Mouse (Mus musculus): ENCODE measurements around the gene Zkscan16. TPM values are rescaled to one million over a fixed set of nuclear protein-coding genes. Genes with fewer than 3 reads are reported as not detected.

Zkscan16 gene
- 10 to 100 TPM; 49.5 to 49.8 TPM for total RNA-seq (2021)

DNA sequence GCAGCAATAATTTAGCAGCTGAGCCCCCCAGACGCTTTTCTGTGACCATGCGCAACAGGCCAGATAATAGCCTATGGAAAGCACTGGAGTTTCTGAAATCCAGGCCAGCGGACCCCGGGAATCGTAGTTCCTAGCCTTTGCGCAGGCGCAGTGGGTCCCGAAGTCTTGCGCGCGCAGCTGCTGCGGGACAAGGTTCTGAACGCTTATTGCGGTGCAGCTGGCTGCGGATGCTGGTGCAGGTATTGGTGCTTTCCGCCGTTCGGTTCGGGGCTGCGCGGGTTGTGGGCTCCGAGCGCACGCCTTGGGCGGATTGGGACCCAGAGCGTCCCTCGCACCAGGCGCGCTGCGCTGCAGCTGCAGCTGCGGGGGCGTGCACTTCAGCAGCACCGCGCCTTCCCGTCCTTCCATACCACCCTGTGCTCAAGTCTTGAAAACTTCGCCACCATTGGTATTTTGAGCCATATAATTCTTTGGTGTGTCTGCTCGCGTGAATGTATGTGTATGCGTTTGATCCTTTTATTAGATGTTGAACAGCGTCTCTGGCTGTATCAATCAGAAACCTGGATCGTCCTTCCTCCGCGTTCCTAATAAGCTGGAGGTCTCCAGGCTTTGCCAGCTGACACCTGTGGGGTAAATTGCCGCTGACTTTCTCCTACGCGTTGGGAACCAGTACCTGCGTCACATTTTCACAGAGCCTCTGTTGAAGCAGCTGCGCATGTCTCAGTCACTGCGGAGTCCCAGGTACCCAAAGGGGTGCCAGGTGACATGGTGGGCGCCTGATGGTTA lies at the start of gene Zkscan16:
Zkscan16 (plus strand) TSS at position 209 of the 786 bp plus-strand sequence.
- DNase-seq (ENCODE audit: low spot score in 2 of 2): peak; percentile 93
- intact Hi-C loops (cut with DNase I): loop anchor here (2.0 kb wide), 1 partner anchor 31 kb away; the partner anchor contains the start of gene Ecpas

DNA sequence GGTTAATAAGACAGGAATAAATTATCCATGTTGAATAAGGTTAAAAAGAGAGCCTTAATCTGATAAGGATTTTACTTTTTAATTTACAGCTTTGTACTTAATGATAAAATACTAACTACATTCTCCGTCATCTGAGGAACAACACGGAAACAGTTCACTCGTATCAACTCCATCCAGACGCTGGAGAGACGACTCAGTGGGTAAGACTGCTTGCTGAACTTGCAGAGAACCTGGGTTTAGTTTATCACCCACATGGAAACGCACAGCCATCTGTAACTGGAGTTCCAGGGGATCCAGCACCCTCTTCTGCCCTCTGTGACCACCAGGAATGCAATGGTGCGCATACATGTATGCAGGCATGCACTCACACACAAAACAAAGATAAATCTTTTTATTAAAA lies 49.0 kb upstream of the Zkscan16 start:
- DNase-seq (ENCODE audit: low spot score in 2 of 2): no peak
- intact Hi-C loops (cut with DNase I): no loop called here

GRCm38 (mm10) chr4:58897436-58897835 lies 46.0 kb upstream of the Zkscan16 start:
- no peak for DNase-seq (ENCODE audit: low spot score in 2 of 2)
- intact Hi-C loops (cut with DNase I): no loop called here

- intact Hi-C loops (cut with DNase I): no loop called here
Observed at GRCm38 (mm10) chr4:58898318-58898717, 45.1 kb upstream of the Zkscan16 start.

DNA sequence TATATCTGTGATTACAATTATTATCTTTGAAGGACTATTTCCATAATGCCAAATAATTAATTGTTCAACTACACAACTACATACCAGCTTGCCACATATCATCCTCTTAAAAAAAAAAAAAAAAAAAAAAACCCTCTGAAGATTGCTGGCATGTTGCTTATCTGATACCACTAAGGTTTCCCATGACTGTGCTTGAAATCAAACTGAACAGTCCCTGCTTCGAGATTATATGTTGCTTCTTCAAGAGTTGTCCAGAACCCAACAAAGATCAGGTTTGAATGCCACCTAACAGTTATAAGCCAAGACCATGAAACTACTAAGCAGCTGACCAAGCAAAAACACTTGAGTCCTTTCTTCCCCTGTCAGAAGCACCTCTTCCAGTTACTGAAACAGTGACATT lies 36.0 kb upstream of the Zkscan16 start:
- intact Hi-C loops (cut with DNase I): no loop called here
- no peak for DNase-seq (ENCODE audit: low spot score in 2 of 2)

More at GRCm38 (mm10) chr4:58898318-58898717, 45.1 kb upstream of the Zkscan16 start:
- DNase-seq (ENCODE audit: low spot score in 2 of 2): no peak

GRCm38 (mm10) chr4:58910175-58911068 lies 33.0 kb upstream of the Zkscan16 start:
- DNase-seq (ENCODE audit: low spot score in 2 of 2): no peak
- intact Hi-C loops (cut with DNase I): no loop called here

DNA sequence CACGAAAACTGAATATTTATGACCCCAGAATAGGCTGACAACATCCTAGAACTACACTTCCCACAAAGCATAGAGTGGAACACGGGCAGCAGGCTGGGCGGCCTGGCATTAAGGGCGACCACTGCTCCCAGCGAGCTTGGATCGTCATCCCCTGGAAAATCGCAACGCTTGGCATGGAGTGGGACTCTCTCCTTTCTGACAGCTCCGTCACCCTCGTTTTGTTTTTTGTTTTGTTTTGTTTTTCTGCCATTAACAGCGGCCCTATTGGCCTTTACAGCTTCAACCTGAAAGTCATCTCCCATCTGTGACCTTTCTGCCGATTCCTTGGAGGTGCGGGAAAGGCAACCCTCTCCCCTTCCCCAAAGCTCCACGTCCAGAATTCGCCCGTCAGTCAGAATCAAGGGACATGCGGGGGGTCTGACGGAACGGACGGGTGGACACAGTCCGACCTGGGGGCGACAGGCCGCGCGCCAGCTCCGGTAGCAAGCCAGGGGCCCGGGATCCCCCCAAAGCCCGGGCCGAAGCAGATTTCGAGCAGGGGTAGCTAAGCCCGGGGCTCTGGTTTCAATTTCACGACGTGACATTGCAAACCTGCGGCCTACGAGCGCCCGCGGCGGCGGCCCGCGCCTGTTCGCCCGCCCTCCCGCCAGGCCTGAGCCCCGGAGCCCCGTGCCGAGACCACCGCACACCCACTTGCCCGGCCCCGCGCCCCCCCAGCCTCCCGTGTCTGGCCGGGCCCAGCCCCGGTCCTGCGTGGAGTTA lies 32.2 kb upstream of the Zkscan16 start:
- intact Hi-C loops (cut with DNase I): no loop called here
- DNase-seq (ENCODE audit: low spot score in 2 of 2): peak; percentile 63 to 73

GRCm38 (mm10) chr4:58911831-58912628 lies 31.4 kb upstream of the Zkscan16 start:
- peak; percentile 80 to 82 for DNase-seq (ENCODE audit: low spot score in 2 of 2)
- intact Hi-C loops (cut with DNase I): loop anchor here (2.0 kb wide), 1 partner anchor 31 kb away; the partner anchor contains the start of gene Zkscan16

GRCm38 (mm10) chr4:58912629-58913335 lies 30.6 kb upstream of the Zkscan16 start, which contains the start of gene Ecpas:
TSS of gene Ecpas (minus strand) at chr4:58912749.
- no peak for DNase-seq (ENCODE audit: low spot score in 2 of 2)
- intact Hi-C loops (cut with DNase I): loop anchor here (2.0 kb wide), 1 partner anchor 30 kb away; the partner anchor contains the start of gene Zkscan16

DNA sequence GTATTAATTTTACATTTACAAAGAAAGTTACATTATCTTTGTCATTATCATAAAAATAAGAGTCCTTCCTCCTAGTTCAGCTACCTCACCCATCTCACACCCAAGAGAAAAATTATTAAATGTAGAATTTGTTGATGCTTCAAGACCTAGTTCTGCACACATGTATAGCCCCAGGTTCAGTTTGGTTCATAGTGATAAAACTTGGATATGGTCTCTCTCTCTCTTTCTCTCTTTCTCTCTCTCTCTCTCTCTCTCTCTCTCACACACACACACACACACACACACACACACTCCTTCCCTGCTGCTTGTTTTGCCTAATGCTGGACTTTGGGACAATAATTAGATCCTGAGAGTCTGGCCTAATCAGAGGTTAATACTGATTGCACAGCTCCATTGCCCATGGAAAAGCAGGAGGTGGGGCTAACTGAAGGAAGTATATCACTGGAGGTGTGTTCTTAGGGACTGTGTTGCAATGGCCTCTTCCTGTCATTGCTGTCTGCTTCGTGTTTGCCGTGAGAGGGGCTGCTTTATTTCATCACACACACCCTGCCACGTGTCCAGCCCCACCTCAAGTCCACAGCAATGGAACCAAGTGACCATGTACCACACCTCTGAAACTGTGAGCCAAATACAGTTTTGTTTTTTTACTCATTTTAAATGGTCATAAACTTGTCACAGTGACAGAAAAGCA lies 29.9 kb upstream of the Zkscan16 start:
- intact Hi-C loops (cut with DNase I): loop anchor here (2.0 kb wide), 1 partner anchor 29 kb away; the partner anchor contains the start of gene Zkscan16
- DNase-seq (ENCODE audit: low spot score in 2 of 2): no peak

- no peak for DNase-seq (ENCODE audit: low spot score in 2 of 2)
- intact Hi-C loops (cut with DNase I): no loop called here
Observed at GRCm38 (mm10) chr4:58915081-58915826, 28.2 kb upstream of the Zkscan16 start.

DNA sequence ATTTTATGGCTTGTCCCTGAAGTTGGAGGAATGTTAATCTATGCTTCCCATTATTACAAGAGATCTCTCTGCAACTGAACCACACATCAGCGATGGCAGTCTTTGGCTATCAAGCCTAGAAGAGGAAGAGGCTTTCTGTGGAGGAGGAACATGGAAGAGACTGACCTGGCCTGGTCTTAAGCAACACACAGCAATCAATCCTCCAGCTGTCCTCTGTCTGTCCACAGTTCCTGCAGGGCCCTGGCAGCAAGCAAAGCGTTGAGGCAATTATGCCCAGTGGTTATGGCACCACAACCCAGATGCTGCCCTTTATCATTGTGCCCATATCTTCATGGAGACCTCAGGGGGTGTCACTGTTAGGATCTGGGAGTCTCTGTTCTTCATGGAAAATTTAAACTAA lies 19.5 kb upstream of the Zkscan16 start:
- intact Hi-C loops (cut with DNase I): no loop called here
- DNase-seq (ENCODE audit: low spot score in 2 of 2): no peak

- intact Hi-C loops (cut with DNase I): no loop called here
- no peak for DNase-seq (ENCODE audit: low spot score in 2 of 2)
Observed at GRCm38 (mm10) chr4:58925664-58926063, 17.8 kb upstream of the Zkscan16 start.

- intact Hi-C loops (cut with DNase I): no loop called here
- DNase-seq (ENCODE audit: low spot score in 2 of 2): no peak
Observed at GRCm38 (mm10) chr4:58926120-58926519, 17.3 kb upstream of the Zkscan16 start.

DNA sequence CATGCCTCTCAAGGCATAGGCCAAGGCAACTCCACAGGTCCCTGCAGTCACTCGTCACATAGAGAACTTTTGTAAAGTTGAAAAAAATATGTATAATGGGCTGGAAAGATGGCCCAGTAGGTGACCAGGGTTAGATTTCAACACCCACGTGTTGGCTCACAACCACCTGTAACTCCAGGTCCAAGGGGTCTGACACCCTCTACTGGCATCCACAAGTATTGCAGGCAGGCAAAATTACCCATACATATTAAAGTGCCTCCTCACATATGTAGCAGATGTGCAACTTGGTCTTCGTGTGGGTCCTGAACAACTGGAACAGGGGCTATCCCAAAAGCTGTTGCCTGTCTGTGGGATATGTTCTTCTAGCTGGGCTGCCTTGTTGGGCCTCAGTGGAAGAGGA lies 15.8 kb upstream of the Zkscan16 start:
- no peak for DNase-seq (ENCODE audit: low spot score in 2 of 2)
- intact Hi-C loops (cut with DNase I): no loop called here

DNA sequence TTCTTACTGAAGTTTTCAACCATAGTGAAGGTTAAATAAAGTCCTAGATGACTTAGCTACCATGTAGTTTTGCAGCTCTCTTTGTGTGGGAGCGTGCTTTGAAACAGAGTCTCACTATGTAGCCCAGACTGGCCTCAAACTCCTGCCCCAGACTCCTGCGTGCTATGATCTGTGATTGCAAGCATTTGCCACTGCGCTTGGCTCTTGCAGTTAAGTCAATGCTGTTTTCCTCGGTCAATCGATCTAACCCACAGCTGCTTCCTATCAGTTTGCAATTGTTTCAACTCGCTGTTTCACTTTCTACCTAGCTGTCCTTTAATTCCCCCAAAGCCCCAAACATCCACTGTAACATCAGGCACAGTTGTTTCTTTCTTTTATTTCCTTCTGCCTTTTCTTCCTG lies 10.9 kb upstream of the Zkscan16 start:
- intact Hi-C loops (cut with DNase I): no loop called here

DNA sequence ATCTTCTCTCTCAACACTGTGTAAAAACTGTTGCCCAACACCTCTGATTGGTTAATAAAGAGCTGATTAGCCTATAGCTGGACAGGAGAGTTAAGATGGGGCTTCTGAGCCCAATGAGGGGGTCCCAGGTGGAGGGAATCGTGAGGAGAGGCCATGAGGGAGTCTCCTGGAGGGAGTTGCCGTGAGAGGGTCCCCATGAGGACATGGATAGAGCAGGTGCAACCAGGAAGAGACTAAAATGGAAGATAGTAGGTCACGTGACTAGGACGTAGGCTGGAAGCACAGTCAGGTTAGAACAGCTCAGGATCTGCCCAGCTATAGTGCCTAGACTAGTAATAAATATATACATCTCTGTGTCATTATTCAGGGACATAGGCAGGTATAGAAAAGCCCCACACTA lies 9.1 kb upstream of the Zkscan16 start:
- no peak for DNase-seq (ENCODE audit: low spot score in 2 of 2)
- intact Hi-C loops (cut with DNase I): no loop called here

More for the DNA sequence above, 10.9 kb upstream of the Zkscan16 start:
- no peak for DNase-seq (ENCODE audit: low spot score in 2 of 2)
